Mouse (Mus musculus): Measurements from ENCODE around the gene Top1.
A peak's percentile ranks its signal among the peaks of the same experiment; 100 is the strongest.

Top1 gene

DNA sequence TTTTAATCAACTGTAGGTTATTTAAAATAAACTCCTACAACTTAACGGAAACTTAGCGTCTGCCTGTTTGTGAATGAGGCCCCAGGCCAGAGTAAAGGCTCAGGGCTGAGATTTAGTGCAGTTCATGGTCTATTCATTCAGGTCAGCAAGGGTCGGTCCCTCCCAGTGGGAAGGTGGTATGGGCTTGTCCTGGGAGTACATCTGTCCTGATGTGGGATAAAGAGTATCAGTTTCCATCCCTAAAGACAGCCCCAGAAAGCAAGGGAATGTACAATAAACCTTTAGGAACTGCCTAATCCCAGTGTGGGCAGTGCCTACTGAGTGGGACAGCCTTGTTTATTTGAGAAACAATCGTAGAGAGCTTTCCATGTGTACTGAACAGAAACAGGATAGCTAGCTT is 77.0 kb downstream of the Top1 start:
- DNase-seq, result no peak

DNA sequence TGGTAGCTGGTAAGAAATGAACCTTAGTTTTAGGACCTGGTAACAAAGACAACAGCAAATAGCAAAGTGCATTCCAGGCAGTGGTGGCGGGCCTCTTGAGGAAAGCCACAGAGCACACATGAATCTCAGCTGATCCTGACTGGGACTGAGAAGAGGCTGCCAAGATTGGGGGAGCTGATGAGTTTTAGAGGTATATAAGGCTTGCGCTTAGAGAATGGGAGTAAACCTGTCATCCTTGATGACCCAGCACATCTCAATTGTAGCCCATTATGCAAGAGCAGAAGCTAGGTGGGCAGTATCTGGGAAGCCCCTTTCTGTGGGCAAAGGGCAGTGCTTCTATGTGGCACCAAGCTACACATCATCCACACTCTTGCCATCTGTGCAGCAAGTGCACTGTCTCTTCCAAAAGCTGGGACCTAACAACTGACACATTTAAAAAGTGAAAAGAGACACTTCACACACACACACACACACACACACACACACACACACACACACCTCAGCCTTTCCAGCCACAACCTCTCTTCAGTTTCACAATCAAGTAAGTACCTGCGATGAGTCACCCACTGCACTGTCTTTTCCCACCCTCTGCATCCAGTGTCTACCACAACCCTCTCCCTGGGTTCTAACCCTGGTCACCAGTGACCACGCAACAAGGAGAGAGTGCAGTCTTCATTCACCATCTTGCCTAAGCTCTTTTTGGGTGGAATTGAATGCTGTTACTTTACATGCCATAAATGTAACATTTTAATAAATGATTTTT is 78.1 kb downstream of the Top1 start:
- DNase-seq, result no peak

GRCm38 (mm10) chr2:160724536-160724935 is 78.8 kb downstream of the Top1 start:
- DNase-seq, result no peak

- DNase-seq, result no peak
These were observed 80.5 kb downstream of the Top1 start for GRCm38 (mm10) chr2:160725877-160726864.

DNA sequence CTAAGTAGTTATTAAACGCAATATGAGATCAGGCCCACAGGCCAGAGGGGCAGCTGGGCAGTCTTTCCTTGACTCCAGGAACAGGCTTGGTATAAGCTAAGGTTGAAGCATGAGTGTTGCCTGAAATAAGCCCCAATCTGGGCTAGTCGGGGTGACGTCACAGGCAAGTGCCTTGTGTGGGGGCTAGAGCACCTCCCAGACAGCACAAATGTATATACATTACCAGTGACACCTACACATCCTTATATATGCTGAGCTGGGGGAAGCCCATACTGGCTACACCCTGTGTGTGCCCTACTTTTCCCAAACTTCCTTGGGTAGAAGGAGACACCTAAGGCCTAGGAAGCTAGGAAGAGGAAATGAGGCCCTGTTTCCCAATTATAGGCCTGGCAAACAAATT is 83.3 kb downstream of the Top1 start:
- DNase-seq, result no peak

GRCm38 (mm10) chr2:160729436-160729835 is 83.7 kb downstream of the Top1 start:
- DNase-seq, result no peak

DNA sequence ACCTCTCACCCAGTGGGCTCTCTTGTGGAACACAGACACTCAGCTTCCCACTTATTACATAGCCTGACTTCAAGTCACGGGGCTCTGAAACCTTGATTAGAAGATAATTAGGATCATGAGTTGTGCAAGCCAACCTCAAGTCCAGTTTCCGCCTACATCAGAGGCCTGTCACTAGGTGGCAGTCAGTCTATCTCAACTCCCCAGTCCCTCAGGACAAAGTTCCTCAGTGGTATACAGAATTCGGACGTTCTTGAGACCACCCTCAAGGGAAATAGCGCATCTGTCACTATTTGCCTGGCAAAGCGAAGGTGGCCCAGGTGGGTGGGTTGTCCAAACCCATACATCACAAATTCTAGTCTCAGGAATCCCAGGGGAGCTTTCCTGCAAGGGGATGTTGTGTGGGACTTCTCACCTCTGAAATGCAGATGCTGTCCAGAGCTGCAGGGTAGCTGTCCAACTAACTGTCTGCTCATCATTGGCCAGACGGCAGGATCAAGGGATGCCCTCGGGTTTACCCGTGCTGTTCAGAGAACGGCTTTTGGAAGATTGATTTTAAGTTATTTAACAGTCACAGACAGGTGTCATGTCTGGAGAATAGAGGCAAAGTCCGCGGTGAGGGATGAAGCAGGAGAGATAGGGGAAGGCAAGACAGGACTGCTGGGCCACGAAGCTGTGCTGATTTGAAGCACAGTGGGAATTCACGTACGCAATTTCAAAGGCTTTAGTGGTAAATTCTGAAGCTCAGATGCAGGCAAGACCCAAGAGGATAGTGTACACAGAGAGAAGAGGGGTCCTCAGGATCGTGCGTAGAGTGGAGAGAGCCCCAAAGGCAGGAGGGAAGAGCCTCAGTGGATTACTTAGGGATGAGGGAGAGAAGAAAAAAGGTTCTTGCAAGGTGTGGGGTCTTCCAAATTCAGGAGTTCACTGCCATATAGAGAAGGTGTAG is 84.4 kb downstream of the Top1 start:
- peak in 1 of 2 experiments; percentile 59 for DNase-seq

DNA sequence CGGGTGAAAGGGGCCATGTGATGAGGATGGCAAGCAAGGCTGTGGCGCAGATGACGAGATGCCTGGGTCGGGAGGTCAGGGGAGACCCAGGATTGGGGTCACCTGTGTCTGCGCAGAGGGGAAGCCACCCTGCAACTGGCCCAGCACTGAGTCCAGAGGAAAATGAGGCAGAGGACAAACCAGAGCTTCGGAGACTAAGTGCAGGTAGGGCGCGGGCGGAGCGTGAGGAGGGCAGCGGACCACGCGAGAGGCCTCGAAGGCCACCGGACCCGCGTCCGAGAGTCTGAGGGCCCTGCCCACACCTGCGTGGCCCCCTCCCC is 85.1 kb downstream of the Top1 start:
- no peak for DNase-seq

GRCm38 (mm10) chr2:160731117-160731838 is 85.6 kb downstream of the Top1 start, which contains the start of gene Plcg1:
Plcg1 (plus strand) TSS chr2:160731300.
- peak; percentile 97 to 98 for DNase-seq

- DNase-seq, result peak; percentile 76 to 87
These were observed 86.2 kb downstream of the Top1 start for GRCm38 (mm10) chr2:160731839-160732261.

DNA sequence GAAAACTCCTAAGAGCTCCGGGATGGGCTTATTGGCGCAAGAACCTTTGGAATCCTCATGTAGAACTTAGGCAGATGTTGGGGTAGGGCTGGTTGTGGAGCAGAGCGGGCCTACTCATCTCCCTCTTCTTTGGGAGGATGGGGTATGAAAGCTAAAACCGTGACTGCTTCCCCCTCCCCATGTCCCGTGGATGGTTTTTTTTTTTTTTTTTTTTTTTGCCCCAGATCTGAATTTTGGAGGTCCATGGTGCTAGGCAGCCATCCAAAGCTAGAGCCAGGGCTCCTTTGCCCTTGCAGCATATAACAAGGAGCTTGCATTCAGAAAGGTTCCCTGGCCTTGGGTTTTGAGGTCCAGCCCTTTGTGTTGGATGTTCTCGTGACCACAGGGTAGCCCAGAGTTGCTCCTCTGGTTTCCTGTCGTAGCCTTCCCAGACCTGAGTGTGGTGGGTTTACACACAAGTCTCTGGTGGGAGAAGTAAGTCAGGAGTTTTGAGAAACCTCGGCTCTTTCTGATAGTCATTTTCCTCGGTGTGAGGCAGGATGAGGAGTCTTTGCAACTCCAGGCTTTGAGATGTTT is 86.8 kb downstream of the Top1 start:
- no peak for DNase-seq

- no peak for DNase-seq
These were observed 87.4 kb downstream of the Top1 start for GRCm38 (mm10) chr2:160733131-160733531.

- DNase-seq, result no peak
These were observed 88.6 kb downstream of the Top1 start for GRCm38 (mm10) chr2:160734331-160734730.

DNA sequence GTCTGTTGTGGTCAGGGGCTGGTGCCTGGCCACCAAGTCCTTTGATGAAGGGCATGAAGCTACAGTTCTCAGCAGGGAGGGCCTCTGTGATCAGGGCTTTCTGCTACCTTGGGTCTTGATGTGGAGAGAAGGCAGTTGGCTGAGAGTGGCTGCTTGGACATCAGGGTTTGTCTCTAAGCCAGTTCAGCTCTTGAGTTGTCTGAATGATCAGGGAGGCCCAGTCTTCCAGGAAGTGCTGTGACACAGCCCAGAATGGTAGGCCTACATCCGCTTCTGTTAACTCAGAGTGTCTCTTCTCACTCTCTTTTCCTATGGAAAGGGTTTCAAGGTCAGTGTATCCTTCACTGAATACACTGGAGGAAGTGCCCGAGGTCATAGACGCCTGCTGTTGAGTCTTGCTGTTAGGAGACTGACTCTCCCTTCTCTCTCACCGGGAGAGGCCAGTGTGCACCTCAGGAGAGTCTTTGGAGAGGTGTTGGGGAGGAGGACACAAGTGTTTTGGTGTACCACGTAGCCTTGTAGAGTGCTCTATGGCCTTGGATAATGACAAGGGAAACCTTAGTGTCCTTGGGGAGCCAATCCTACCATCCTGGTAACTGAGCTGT is 90.1 kb downstream of the Top1 start:
- DNase-seq, result no peak

GRCm38 (mm10) chr2:160736466-160736865 is 90.8 kb downstream of the Top1 start:
- DNase-seq, result no peak

GRCm38 (mm10) chr2:160738354-160738753 is 92.7 kb downstream of the Top1 start:
- DNase-seq, result peak in 1 of 2 experiments; percentile 33

GRCm38 (mm10) chr2:160739647-160740356 is 94.1 kb downstream of the Top1 start:
- peak in 1 of 2 experiments; percentile 41 for DNase-seq

DNA sequence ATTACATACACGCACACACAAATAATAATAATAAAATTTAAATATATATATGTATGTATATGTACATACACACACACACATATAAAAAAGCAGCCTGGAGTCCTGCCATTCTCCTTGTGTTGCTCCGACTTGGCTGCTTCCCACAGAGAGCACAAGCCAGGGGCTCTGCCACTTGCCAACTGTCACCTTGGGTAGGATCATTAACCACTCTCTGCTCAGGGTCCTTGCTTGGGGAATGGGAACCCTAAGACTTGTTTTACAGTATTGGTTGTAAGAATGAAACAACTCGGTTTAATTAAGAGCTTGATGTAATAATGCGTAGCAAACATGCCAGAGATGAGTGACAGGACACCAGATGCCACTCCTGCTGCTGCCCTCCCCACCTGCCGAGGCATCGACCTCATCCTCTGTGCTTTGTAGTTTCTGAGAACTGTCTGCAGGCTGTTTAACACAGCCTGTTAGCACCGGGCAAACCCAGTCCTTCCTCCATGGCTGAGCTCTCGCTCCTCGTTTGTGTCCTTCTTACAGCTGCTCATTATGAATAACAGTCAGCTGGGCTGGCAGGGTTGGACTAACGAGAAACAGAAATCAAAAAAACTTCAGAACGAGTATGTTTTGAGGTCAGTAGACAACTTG is 95.0 kb downstream of the Top1 start:
- DNase-seq, result no peak

- no peak for DNase-seq
These were observed 95.9 kb downstream of the Top1 start for GRCm38 (mm10) chr2:160741580-160741979.

DNA sequence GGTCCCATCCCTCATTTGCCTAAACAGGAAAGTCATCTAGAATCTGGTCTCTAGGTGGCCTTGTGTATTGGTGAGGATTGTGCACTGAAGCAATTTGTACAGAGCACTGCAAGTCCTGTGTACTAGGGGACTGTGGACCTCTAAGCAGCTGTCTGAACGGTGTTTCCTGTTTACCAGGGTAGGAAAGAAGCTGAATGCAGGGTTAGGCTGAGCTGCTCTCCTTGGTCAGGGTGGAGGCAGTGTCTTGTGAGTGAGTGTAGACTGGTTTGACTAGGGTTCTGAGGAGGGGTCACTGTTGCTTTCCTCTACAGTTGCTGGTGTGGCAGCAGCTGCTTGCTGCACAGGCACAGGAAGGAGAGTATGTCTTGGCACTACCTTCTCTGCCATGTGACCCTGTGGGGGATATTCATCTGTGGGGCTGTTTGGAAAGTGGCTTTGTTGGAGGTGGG is 96.5 kb downstream of the Top1 start:
- DNase-seq, result no peak
